Mouse (Mus musculus) neural tube, embryonic 11.5 days (tissue): ENCODE data around the gene Angptl2. TPM values are rescaled to one million over a fixed set of nuclear protein-coding genes. Genes with fewer than 3 reads are reported as not detected.

ENCODE experiments used
- ATAC-seq: fragments of 200-750 bp; cut with Nextera tagmentation; 2 replicates; pipeline ENCODE4 v1.8.0; 2017; ENCODE audit warnings: moderate number of reproducible peaks, mild to moderate bottlenecking, moderate TSS enrichment, moderate library complexity; ENCODE audit not compliant: insufficient read depth, low FRiP score, low TSS enrichment
- DNase-seq: peaks from one replicate; pipeline ENCODE4 v3.0.0-alpha.2; 2015; ENCODE audit warnings: low spot score
- H3K27ac ChIP-seq: fragments of 300-500 bp; sonication (generic); 2 replicates; pipeline ENCODE4 v1.5.1; 2014; ENCODE audit warnings: low read depth, mild to moderate bottlenecking, low read length
- H3K27me3 ChIP-seq: fragments of 300-500 bp; sonication (generic); 2 replicates; pipeline ENCODE4 v1.6.1; 2014; ENCODE audit warnings: mild to moderate bottlenecking, low read length, mixed read lengths; ENCODE audit not compliant: control insufficient read depth, insufficient read depth
- H3K36me3 ChIP-seq: fragments of 300-500 bp; sonication (generic); 2 replicates; pipeline ENCODE4 v1.6.1; 2014; ENCODE audit warnings: mild to moderate bottlenecking, low read length, moderate library complexity, mixed read lengths; ENCODE audit not compliant: control insufficient read depth, insufficient read depth
- H3K4me1 ChIP-seq: fragments of 300-500 bp; sonication (generic); 2 replicates; pipeline ENCODE4 v1.6.1; 2014; ENCODE audit warnings: low read length, mixed read lengths; ENCODE audit not compliant: control insufficient read depth, insufficient read depth
- H3K4me2 ChIP-seq: fragments of 300-500 bp; sonication (generic); 2 replicates; pipeline ENCODE4 v1.6.1; 2014; ENCODE audit warnings: low read depth, mild to moderate bottlenecking, moderate library complexity
- H3K4me3 ChIP-seq: fragments of 300-500 bp; sonication (generic); 2 replicates; pipeline ENCODE4 v1.5.1; 2014; ENCODE audit warnings: low read depth, low read length
- H3K9ac ChIP-seq: fragments of 300-500 bp; sonication (generic); 2 replicates; pipeline ENCODE4 v1.6.1; 2014; ENCODE audit warnings: mild to moderate bottlenecking, low read length
- H3K9me3 ChIP-seq: fragments of 300-500 bp; sonication (generic); 2 replicates; pipeline ENCODE4 v1.6.1; 2016; ENCODE audit warnings: low read length; ENCODE audit not compliant: control insufficient read depth
- WGBS: fragments of 180-500 bp; shearing (Covaris S2); extraction: QIAGEN DNeasy Blood & Tissue Kit; methylation state at CpG from one replicate; pipeline ENCODE4 v1.1.7; 2014; 5-methylcytosine and 5-hydroxymethylcytosine counted together
- polyA plus RNA-seq: library from polyadenylated mRNA; unstranded; fragments of >200 nt; fragmentation: Nextera tagmentation; extraction: Ambion mirVana; gene quantifications from 2 replicates; pipeline ENCODE4 v1.2.1, GENCODE M21; 2014

Gene Angptl2
- polyA plus RNA-seq, 1 experiment from 2014 or later, result 26.5 TPM

GRCm38 (mm10) chr2:33265793-33266192 lies 49.9 kb downstream of the Angptl2 start:
- H3K9me3 ChIP-seq, result no peaks in the 10 kb centered on the region
- no peaks in the 10 kb centered on the region for H3K27me3 ChIP-seq
- ATAC-seq (no peak), DNase-seq (no peak)
- no peak overlapping the region for H3K27ac ChIP-seq
- H3K4me3 ChIP-seq, result no peak overlapping the region
- H3K4me2 ChIP-seq, result no peak overlapping the region
- H3K4me1 ChIP-seq, result no peaks in the 10 kb centered on the region
- H3K9ac ChIP-seq, result no peak overlapping the region
- H3K36me3 ChIP-seq, result no peaks in the 10 kb centered on the region
- 83% methylated on average over 3 of the region's 3 CpGs for WGBS

GRCm38 (mm10) chr2:33267075-33267474 lies 51.2 kb downstream of the Angptl2 start:
- ATAC-seq, result no peak
- WGBS, result 77% methylated on average over 1 of the region's 1 CpGs
- DNase-seq, result no peak

DNA sequence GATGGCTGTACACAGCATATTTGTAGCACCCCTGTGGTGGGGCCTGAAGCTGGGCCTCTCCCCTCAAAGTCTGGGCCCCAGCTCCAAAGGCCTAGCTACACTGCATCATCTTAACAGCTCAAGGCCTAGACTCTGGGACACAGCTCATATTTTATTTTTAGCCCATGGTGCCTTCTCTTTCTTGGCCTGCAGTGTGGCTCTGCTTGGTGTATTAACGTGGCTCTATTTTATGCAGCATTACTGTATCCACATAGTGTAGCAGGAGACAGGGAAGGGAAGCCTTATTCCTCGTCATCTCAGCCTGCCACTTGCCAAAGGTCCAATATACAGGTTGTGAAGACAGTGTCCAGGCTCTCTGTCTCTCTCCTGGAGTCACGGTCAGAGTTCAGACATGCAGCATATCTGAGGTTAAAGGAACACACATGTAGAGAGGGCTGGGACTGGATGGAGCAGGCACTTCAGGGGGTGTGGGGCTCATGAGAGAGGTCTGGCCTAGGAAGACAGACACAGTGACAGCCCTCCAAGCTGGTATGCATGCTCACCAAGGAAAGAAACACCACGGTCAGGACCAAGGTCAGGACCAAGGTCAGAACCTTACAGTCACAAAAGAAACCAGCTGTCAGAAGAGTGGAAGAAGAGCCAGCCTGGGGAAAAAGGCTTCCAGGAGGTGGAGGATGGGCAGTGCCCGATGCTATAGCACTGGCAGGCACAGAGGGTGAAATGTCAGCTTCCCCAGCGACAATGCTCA lies 52.7 kb downstream of the Angptl2 start:
- no peak overlapping the region for H3K4me3 ChIP-seq
- no peaks in the 10 kb centered on the region for H3K9me3 ChIP-seq
- H3K9ac ChIP-seq, result no peak overlapping the region
- no peaks in the 10 kb centered on the region for H3K36me3 ChIP-seq
- H3K27me3 ChIP-seq, result no peaks in the 10 kb centered on the region
- WGBS, result 77% methylated on average over 6 of the region's 6 CpGs
- H3K27ac ChIP-seq, result no peak overlapping the region
- no peaks in the 10 kb centered on the region for H3K4me1 ChIP-seq
- DNase-seq (no peak), ATAC-seq (no peak)
- no peak overlapping the region for H3K4me2 ChIP-seq

More at GRCm38 (mm10) chr2:33267075-33267474, 51.2 kb downstream of the Angptl2 start:
- H3K4me2 ChIP-seq, result no peak overlapping the region
- no peaks in the 10 kb centered on the region for H3K4me1 ChIP-seq
- no peak overlapping the region for H3K27ac ChIP-seq
- H3K9ac ChIP-seq, result no peak overlapping the region
- no peak overlapping the region for H3K4me3 ChIP-seq
- no peaks in the 10 kb centered on the region for H3K36me3 ChIP-seq
- H3K9me3 ChIP-seq, result no peaks in the 10 kb centered on the region
- no peaks in the 10 kb centered on the region for H3K27me3 ChIP-seq

DNA sequence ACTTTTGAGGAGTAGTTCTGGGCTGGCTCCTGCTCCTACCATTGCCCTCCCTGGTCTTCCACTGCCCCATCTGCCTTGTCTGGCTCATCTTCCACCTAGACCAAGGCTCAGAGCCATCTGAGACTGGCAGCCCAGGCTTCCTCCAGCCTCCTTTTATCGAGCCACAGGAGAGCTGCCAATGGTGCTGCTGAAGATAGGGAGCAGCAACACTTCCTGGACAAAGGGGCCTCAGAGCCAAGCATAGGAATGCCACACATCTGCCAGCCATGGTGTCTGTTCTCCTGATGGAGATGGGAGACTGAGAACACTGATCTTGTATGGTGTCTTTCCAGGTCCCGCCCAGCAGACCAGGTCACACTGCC lies 53.2 kb downstream of the Angptl2 start:
- WGBS, result 89% methylated on average over 2 of the region's 2 CpGs
- no peak overlapping the region for H3K4me2 ChIP-seq
- no peak for ATAC-seq

DNA sequence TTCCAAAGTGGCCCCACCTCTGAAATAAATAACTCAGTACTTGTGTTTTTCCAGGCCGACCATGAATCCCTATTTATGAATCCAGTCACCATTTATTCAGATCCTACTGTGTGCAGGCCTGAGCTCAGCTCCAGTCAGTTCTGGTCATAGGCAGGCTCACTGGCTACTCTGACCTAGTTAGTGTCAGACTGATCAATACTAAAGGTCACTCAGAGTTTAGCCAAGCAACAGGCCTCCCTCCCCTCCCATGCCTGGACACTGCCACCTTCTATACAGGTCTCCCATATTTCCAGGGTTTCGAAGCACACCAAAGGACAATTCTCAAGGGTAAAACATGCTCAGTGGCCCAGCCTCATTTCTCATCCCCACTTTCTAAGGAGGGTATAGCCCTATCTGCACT lies 54.7 kb downstream of the Angptl2 start:
- no peaks in the 10 kb centered on the region for H3K9me3 ChIP-seq
- ATAC-seq, result no peak

More for the DNA sequence above, 53.2 kb downstream of the Angptl2 start:
- H3K27me3 ChIP-seq, result no peaks in the 10 kb centered on the region
- H3K4me3 ChIP-seq, result no peak overlapping the region
- no peaks in the 10 kb centered on the region for H3K9me3 ChIP-seq
- no peak overlapping the region for H3K27ac ChIP-seq
- DNase-seq, result no peak
- H3K9ac ChIP-seq, result no peak overlapping the region
- no peaks in the 10 kb centered on the region for H3K36me3 ChIP-seq
- no peaks in the 10 kb centered on the region for H3K4me1 ChIP-seq

GRCm38 (mm10) chr2:33271511-33271910 lies 55.6 kb downstream of the Angptl2 start:
- Histone ChIP-seq H3K4me2 (no peak overlapping the region), H3K36me3 (no peaks in the 10 kb centered on the region), H3K27me3 (no peaks in the 10 kb centered on the region), H3K9me3 (no peaks in the 10 kb centered on the region), H3K4me1 (no peaks in the 10 kb centered on the region), H3K4me3 (no peak overlapping the region), H3K9ac (no peak overlapping the region), H3K27ac (no peak overlapping the region)
- 70% methylated on average over 1 of the region's 1 CpGs for WGBS
- ATAC-seq, result no peak
- no peak for DNase-seq

More for the DNA sequence above, 54.7 kb downstream of the Angptl2 start:
- Histone ChIP-seq H3K4me1 (no peaks in the 10 kb centered on the region), H3K9ac (no peak overlapping the region), H3K4me3 (no peak overlapping the region), H3K27me3 (no peaks in the 10 kb centered on the region), H3K27ac (no peak overlapping the region), H3K4me2 (no peak overlapping the region), H3K36me3 (no peaks in the 10 kb centered on the region)
- no peak for DNase-seq
- 91% methylated on average over 2 of the region's 2 CpGs for WGBS

- Histone ChIP-seq H3K4me3 (no peak overlapping the region), H3K9ac (no peak overlapping the region), H3K4me2 (no peak overlapping the region), H3K27ac (no peak overlapping the region), H3K36me3 (no peaks in the 10 kb centered on the region), H3K9me3 (no peaks in the 10 kb centered on the region), H3K4me1 (no peaks in the 10 kb centered on the region), H3K27me3 (no peaks in the 10 kb centered on the region)
- no peak for ATAC-seq
- no peak for DNase-seq
- WGBS, result 83% methylated on average over 4 of the region's 4 CpGs
Observed at GRCm38 (mm10) chr2:33272665-33273439, 57.0 kb downstream of the Angptl2 start.

- no peak overlapping the region for H3K4me2 ChIP-seq
- WGBS, result 90% methylated on average over 12 of the region's 12 CpGs
- no peaks in the 10 kb centered on the region for H3K36me3 ChIP-seq
- ATAC-seq, result no peak
- H3K9me3 ChIP-seq, result no peaks in the 10 kb centered on the region
- H3K4me1 ChIP-seq, result no peaks in the 10 kb centered on the region
- no peak overlapping the region for H3K4me3 ChIP-seq
- DNase-seq, result no peak
- H3K27ac ChIP-seq, result no peak overlapping the region
- no peak overlapping the region for H3K9ac ChIP-seq
- no peaks in the 10 kb centered on the region for H3K27me3 ChIP-seq
Observed at GRCm38 (mm10) chr2:33274719-33275490, 59.0 kb downstream of the Angptl2 start.
